Mouse (Mus musculus): ENCODE measurements around the gene Hspb6. TPM values are rescaled to one million over a fixed set of nuclear protein-coding genes. Genes with fewer than 3 reads are reported as not detected.

Hspb6 gene
- total RNA-seq, 2 experiments from 2014 or later, result 27.1 to 28.3 TPM

DNA sequence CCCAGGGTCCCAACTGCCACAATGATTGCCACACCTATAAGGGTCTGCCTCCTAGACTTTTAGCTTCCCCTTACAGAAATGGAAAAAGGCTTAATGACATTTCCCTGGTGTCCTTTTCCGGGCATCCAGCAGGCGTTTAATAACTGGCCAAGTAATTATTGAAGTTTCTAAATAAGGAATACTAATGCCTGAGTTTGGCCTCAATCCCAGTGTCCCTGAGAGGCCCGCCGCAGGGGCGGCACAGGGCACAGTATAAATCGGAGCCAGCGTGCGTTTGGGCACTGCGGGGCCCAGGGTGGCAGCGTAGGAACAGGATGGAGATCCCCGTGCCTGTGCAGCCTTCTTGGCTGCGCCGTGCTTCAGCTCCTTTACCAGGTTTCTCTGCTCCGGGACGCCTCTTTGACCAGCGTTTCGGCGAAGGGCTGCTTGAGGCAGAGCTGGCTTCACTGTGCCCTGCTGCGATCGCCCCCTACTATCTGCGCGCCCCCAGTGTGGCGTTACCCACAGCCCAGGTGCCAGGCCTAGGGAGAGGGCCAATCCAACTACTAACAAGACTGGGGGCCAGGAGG lies 1.1 kb downstream of the Hspb6 start:
- peak; percentile 79 to 83 for DNase-seq

DNA sequence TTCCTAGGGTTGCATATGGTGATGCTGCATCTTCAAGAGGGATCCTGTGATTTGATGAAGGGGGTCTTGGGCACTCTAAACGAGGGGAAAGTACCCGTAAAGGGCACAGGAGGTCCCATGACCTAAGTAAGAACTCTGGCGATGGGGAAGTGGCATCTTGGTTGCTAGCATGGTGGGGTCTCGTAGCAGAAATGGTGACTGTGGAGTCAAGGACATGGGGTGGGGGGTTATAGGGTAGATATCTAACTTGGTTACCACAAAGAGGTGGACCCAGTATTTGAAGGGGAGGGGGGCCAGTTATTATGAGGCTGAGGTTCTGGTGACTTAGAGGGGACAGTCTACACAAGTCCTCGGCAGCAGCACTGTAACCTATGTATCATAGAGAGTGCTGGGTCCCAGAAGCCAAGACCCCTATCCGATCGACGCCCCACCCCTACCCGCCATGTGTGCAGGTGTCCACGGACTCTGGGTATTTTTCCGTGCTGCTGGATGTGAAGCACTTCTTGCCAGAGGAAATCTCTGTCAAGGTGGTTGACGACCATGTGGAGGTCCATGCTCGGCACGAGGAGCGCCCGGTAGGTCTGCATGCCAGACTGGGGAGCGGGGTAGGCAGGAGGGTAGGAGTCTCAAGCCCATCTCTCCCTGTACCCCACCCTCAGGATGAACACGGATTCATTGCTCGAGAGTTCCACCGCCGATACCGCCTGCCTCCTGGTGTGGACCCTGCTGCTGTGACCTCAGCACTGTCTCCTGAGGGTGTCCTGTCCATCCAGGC lies 2.0 kb downstream of the Hspb6 start:
- no peak for DNase-seq

DNA sequence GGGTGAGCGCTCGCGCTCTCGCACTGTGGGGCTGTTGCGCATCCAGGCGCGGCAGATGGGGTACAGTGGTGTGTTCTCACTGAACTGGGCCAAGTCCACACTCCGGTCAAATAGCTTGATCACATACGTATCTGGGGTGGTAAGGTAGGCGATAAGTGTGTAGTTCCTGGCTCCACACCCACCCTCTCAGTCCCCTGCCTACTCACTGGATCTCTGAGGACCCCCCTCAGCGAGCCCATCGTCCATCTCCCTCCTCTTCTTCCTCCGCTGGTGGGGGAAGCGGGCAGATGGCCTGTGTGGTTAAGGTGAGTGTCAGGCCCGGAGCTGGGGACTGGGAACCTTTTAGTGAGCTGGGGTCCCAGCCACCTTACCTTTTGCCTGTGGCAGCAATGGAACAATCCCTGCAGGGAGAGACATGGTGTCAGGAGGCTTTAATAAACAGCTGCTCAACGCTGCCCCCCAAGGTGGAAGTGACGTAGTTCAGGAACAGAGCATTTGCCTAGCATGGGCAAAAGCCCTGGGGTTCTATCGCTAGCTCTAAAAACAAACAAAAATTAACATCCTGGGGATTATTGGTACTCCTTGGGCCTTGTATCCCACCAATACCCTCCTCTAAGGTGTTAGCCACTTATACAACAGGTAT lies 5.0 kb downstream of the Hspb6 start:
- no peak for DNase-seq

DNA sequence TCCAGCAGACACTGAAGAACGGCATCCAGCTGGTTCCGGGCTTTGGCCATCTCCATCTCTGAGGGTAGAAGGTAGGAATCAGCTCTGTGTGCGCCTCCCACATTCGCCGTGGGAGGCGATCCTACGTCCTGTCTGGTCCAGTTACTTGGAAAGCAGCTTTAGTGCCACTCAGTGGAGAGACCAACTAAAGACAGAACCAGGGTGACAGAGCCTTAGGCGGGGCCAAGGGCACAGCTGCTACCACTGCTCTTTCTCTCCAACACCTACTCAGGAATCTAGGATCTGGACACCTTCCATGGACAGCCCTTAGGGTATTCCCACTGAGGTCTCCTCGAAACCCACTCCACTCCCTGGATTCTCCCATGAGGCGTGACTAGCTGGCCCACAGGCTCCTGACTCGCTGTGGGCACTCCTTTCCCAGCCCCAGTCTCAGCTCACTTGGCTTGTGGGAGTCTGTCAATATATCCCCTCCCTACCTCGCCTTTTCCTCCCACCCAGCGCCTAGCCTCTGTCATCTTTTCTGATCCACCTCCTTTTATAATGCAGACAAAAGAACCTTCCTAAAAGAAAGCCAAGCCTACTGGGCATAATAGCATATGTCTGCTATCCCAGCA lies 6.0 kb downstream of the Hspb6 start:
- peak in 1 of 2 experiments; percentile 38 for DNase-seq

DNA sequence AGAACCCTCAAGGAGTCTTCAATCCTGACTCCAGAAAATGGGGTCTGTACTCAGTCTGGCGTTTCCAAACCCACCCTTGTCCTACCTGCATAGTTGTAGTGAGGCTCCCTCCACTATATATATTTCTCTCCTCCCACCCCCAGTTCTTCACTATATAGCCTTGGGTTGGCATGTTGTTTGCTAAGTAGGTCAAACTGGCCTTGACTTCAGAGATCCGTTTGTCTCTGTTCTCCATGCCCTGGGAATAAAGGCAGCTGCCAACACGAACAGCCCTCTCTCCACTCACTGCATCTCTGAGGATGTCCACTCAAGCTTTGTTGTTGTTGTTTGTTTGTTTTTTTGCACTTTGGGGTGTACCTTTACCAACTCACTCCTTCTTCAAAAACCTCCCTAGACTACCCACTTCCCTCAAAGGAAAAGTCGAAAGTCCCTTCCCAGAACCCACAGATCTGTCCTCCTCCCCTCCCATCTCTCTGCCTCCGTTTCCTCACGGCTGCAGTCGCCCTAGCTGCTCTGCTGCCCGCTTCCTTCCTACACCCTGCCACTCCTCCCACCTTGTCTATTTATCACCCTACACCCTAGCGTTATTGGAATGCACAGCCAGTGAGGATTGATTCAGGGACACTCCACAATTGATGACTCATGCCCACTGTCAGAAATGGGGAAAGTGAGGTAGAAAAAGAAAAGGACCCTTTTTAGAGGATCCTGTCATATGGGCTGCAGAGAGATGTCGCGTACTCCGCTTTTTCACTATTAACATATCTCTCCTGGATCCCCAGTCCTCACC lies 6.9 kb downstream of the Hspb6 start:
- no peak for DNase-seq

DNA sequence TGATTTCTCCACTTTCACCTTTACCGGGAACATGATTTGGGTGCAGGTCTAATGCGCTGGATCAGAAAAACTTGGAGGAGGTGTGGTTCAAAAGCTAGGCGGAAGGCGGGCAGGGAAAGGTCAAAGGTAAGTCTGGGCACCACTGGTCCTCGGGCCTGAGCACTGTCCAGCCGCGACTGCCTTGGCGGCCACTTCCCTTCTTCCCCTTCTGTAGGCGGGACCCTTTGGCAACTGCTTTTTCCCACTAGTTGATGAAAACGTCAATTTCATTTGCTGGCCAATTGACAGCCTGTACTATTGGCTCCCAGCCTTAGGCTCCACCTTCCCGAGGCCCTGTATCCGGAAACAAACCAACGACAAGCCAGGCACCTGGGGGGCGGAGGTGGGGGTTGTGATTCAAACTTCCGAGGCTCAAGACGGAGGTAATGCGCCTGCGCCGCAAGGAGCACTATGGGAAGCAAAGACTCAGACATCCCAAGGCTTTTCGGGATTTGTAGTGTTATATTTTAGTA lies 7.5 kb downstream of the Hspb6 start, which contains the start of gene Lin37:
Gene Lin37 (minus strand): TSS at position 396 of the 512 bp plus-strand sequence.
- DNase-seq, result peak; percentile 97 to 98

DNA sequence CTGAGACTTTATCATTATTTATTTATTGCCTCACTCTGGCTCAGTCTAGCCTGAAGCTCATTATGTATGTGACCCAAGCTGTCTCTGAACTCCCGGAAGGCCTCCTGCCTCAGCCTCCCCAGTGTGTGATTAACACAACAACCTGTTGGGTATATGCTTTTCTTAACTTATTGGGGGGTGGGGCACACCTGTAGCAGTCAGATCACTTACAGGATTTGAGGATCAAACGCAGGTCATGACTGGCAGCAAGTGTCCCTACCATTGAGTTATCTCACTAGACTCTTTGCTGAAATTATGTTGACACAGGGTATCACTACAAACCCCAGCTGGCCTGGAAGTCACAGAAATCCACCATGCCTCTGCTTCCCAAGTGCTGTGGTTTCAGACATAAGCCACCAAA lies 8.3 kb downstream of the Hspb6 start:
- no peak for DNase-seq

DNA sequence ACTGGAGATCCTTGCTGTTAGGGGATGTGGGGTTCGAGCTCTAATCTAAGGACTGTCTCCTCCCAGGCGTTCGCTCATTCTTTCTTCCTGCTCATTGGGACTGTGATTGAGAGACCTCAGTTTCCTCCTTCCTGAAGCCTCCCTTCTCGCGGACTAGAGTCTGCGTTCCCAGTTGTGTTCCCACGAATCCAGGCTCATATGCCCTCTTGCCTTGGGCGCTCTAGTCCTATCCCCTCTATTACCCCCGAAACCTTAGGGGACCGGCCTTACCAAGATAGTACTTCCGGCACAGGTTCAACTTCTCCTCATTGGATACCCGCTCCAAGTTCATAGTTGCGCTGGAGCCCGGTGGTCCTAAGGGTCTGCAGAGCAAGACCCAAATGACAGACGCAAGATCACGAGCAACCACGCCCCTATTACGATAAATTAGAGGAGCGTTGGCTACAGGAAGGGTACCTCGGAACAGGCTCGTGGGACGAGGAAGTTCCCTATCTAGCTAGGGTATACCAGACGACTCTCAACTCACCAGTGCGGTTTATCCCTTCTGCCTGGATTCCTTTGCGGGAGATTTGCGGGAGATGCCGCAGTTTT lies 10.6 kb downstream of the Hspb6 start:
- DNase-seq, result no peak

DNA sequence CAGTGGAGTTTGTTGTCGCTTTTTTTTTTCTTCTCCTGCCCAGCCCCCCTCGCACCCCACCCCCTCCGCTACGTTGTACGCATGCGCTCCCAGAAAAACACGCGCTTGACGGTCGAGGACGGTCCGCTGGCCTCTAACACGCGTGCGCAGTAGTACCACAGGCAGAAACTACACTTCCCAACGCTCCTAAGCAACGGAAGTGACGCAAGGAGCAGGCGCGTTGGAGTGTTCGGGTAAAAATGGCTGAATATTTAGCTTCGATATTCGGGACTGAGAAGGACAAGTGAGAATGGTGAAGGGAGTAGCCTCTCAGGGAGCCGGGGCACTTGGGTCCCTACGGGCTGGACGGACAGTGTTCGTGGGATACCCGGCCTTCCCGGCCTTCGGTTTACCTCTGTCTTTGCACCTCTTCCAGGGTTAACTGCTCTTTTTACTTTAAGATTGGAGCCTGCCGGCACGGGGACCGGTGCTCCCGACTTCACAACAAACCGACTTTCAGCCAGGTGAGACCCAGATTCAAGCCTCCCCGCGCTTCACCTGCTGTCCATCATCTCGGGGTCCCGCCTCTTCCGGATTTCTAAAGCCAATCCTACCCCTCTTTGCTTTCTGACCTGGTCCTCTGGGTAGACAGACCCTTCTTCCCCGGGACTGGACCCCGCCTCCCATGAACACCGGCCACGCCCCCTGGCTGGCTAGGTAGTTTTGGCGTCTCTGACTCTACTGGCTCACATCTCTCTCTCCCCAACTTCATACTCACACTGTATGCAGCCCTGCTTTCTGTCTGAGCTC lies 11.3 kb downstream of the Hspb6 start, which contains the start of the genes U2af1l4, Gm49396 and Psenen:
Gene U2af1l4 (plus strand): TSS at position 185 of the 789 bp plus-strand sequence.
Gene Gm49396 (plus strand): TSS at position 228 of the 789 bp plus-strand sequence.
Gene Psenen (minus strand): TSS at position 511 of the 789 bp plus-strand sequence.
- DNase-seq, result peak; percentile 95 to 97

DNA sequence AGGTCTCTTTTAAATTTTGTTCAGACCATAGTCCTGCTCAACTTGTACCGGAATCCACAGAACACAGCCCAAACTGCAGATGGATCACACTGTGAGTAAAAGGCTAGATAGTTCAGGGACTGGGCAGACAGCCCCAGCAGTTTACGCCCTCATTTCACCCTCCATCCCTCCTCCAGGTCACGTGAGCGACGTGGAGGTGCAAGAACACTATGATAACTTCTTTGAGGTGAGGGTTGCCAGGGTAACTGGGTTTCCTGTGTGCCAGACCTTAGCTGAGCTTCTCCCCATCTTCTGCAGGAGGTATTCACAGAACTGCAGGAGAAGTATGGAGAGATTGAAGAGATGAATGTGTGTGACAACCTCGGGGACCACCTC lies 11.9 kb downstream of the Hspb6 start:
- no peak for DNase-seq

DNA sequence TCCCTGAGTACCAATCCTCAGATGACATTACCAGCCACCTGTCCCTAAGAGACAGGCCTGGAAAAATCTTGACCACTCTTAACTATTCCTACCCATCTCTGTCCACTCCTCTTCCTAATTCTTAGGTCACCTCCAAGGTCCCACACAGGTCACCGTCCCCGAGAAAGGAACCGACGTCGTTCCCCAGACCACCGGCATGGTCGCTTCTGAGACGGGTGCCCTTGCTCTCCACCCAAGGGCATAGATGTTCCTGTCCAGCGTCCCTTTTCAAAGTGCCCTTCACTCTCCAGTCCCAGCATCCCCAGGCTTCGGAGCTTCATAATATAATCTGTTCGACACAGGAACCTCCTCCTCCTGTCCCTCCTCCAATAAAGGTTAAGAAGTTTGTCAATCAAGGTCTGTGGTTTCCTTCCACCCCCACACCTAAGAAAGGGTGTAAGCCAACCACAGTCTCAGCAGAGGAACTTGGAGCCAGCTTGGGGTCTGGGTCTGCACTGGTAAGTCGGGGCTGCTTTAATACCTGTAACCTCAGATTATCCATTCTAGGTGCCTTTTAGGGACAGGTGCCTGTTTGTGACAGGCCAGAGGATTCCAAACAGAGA lies 13.1 kb downstream of the Hspb6 start, which contains the start of gene Igflr1:
Gene Igflr1 (plus strand): TSS at position 458 of the 602 bp plus-strand sequence.
- DNase-seq, result no peak

DNA sequence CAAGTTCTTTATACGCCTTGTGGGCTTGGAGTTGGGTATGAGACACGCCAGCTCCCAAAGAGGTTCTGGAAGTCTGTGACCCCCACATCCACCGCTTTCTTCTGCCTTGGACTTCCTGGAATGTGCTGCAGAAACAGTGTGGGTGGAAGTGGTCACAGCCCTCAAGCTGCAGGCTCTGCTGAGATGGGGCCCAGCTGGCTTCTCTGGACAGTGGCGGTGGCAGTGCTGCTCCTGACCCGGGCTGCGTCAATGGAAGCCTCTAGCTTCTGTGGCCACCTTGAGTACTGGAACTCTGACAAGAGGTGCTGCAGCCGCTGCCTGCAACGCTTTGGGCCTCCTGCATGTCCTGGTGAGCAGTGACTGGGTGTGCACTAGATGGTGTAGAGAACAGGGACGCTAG lies 14.1 kb downstream of the Hspb6 start:
- DNase-seq, result no peak

DNA sequence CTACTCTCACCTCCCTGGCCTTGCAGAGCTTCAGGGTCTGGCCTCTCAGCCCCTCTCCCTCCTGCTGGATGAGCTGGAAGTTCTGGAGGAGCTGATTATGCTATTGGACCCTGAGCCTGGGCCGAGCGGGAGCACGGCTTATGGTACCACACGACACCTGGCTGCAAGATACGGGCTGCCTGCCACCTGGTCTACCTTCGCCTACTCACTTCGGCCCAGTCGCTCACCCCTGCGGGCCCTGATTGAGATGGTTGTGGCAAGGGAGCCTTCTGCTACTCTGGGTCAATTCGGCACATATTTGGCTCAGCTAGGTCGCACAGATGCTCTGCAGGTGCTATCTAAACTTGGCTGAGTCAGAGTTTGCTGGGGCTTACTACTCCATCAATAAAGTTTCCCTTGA lies 15.6 kb downstream of the Hspb6 start:
- DNase-seq, result no peak

DNA sequence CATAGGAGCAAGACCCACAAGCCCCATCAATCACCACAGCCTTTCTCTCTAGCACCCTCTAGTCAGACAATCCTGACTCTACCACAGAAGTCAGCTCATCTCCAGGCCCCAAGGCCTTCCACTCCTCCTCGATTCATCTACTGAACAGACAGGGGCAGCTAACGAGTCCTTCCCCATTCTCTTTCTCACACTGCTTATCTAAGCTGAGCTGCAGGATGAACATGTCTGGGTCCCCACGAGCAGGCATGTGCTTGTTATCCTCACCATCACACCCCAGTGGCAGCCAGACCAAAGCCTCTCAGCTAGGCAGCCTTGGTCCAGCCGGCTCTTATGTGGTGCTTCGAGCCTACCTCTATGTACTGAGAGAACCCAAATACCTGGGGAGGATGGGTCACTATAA lies 20.4 kb downstream of the Hspb6 start:
- no peak for DNase-seq

DNA sequence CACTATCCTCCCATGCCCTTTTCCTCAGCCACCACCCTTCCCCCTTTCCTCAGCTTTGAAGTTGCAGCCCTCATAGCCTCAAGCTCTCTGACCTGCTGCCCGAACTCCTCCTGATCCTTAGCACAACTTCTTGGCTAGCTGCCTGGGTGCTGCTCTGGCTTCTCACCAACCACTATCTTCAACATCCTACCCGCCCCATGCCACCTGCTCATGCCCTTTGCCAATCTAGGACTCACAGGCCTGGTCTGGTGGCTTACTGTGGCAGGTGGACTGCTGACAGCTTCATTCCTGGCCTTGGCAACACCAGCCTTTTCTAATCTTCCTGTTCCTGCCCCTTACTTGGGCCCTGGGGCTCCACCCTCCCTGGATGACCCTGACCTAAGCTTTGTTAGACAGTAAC lies 21.0 kb downstream of the Hspb6 start:
- peak; percentile 67 to 75 for DNase-seq

DNA sequence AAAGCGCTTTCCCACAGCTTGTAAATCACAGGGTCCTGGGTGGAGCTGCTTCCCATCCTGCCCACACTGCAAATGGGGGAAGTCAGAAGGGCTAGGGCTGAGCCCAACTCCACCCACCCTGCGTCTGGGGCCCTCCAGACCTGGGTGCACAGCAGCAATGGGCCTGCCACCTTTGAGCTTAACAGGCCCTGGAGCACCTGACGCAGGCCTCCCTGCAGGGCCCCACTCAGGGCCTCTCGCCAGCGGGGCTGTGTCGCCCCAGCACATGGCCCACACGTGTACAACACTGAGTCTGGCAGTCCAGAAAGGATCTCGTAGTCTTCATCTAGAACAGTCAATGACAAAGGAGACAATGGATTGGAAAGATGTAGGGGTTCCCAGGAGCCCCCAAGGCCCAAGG lies 28.0 kb downstream of the Hspb6 start:
- no peak for DNase-seq

DNA sequence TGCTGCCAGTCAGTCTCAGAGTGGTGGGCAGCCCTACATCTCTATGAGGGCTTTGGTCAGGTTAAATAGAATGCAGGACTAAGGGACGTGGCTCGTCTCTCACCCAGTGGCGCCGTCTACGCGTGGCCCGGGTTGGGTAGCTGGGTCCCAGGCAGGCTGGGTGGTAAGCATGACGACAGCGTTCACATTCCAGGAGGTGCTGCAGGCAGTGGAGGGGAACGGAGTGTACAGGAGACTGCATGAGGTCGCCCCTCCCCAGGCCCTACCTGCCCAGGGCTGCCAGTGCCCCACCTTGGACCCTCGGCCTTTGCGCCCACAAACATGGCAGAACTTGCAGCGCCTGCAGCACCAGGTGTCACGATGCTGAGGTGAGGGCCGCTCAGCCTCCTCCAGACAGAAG lies 29.6 kb downstream of the Hspb6 start:
- no peak for DNase-seq

DNA sequence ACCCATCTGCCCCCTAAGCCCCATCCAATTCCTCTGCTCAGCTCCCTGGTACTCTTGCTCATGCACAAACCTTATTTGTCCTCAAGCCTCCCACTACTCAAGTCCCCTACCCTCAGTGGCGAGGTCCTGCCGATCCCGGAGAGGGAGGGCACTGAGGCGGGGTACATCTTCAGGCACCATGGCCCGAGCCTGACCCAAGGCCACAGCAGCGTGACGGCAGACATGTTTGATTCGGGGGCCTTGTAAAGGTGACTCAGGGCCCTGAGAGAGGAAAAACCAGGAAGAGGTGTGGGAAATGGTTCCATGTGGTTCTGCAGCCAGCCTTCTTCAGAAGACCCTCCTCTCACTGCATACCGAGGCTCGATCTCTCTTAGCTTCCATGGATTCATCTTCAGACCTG lies 32.4 kb downstream of the Hspb6 start:
- no peak for DNase-seq

DNA sequence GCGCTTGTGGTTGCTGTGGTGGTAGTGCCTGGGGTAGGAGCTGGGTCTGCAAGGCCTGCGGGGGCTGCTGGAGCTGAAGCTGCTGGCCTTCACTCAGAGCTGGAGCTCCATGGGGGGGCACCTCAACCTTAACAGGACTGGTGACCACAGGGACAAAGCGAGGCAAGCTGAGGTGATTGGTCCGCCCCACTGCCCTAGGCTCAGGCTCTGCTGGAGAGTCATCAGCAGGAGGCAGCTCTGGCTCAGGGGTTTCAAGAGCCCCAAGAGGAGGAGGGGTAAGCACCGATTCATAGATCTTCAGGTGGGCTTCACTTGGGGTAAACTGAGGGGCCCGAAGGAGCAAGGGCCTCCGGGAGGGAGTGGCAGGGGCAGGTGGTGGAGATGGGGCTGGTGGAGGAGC lies 33.2 kb downstream of the Hspb6 start:
- DNase-seq, result no peak

DNA sequence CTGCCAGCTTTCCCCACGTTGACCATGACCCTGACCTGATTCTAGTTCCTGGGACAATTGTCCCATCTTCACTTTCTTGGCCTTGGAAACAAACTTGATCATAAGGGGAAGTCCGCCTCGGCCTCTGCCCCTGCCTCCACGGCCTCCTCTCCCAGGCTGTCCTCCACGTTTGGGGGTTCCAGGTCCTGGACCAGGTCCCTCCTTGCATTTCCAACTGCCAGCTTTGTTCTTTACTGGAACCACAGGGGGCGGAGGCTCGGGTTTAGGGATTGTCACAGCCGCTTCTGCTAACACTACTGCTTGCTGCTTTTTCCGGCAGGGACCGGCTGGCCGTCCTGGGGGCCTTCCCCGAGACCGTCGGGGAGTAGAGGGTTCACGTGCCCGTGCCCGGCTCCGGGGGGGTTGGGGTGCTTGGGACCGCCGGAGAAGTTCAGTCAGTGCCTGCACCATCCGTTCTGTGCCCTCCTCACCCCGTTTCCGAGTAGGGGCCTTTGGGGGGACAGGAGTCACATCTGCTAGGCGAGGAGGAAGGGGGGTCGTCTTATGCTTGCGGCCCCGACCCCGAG lies 34.6 kb downstream of the Hspb6 start:
- no peak for DNase-seq

Data from adrenal gland, postnatal 36 days (tissue).